Mouse (Mus musculus) colon, adult 2 months (tissue): ENCODE results near the gene Eaf1. TPM values are rescaled to one million over a fixed set of nuclear protein-coding genes. Genes with fewer than 3 reads are reported as not detected.

ENCODE experiments used
- polyA plus RNA-seq: library from polyadenylated mRNA; depleted of rRNA; stranded (reverse); fragments of >200 nt; gene quantifications from 2 replicates; pipeline ENCODE4 v1.2.3, GENCODE M21; 2012; rRNA removed

Gene Eaf1
- polyA plus RNA-seq: 30.4 and 34.3 TPM in 2 replicates

DNA sequence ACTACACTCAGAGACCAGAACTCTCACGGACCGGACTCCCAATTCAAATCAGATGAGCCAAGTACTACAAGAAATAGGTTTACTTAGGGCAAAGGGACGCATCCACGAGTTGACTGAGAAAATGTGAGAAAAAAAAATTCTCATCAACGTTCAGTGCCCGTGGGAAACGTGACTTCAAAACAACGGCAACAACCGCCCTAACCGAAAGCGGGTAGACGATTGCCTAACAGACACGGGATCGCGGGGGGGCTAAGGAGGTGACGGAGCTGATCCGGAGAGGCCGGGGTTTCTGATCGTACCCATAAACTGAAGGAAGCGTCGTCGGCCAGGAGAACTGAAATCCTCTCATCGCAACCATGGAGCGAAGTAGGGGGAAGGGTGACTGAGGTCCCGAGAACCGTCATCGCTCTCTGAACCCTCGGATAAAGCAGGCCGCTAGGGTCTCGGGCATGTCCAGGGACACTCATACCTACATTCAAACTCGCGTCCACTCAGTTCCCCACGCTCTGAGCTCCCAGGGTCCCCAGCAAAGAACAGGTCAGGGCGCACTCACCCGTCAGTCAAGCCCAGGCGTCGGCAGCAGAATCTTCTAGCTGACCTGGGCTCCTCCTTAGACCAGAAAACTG, at the start of gene Eaf1:
Eaf1 (plus strand) TSS at position 51 of the 626 bp plus-strand sequence.

DNA sequence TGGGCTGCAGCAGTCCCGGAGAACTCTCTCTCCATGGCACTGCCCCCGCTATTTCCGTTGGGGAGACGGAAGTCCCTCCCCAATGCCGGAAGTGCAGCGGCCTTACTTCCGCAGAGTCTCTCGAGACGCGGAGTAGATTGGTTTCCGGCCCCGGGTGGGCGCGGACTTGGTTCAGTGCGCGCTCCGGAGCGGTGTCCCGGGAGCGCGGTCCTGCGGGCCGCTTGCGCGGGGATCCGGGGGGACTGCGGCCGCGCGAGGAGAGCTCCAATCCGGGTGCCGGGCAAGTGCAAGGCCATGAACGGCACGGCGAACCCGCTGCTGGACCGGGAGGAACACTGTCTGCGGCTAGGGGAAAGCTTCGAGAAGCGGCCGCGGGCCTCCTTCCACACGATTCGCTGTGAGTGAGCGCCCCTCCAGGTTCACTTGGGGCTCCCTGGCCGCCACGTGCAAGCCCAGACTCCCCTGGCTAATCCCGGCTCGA, 816 bp downstream of the Eaf1 start, which contains the start of gene Mettl6:
Mettl6 (minus strand) TSS at position 66 of the 481 bp plus-strand sequence.

Other genes starting within 250 kb of the Eaf1 start
- 3.9 and 4.5 TPM in 2 replicates for gene Phf7, start 243.1 kb upstream of the Eaf1 start, polyA plus RNA-seq
- 29.8 and 39.0 TPM in 2 replicates for gene Bap1, start 242.9 kb upstream of the Eaf1 start, polyA plus RNA-seq
- 0.35 and 0.47 TPM in 2 replicates for gene Dnah1, start 170.5 kb upstream of the Eaf1 start, polyA plus RNA-seq
- 9.4 and 9.9 TPM in 2 replicates for gene Capn7, start 157.8 kb upstream of the Eaf1 start, polyA plus RNA-seq
- 7.5 and 8.6 TPM in 2 replicates for gene Sh3bp5, start 58.3 kb upstream of the Eaf1 start, polyA plus RNA-seq
- gene Mettl6, start 641 bp downstream of the Eaf1 start, polyA plus RNA-seq: 3.0 and 3.8 TPM in 2 replicates
- 1.4 and 1.8 TPM in 2 replicates for gene Colq, start 96.9 kb downstream of the Eaf1 start, polyA plus RNA-seq
- 0.38 TPM in 1 of 2 replicates, not detected in the other for gene Gm49387, start 146.5 kb downstream of the Eaf1 start, polyA plus RNA-seq
- gene Btd, start 146.6 kb downstream of the Eaf1 start, polyA plus RNA-seq: 12.2 and 16.1 TPM in 2 replicates
- gene Hacl1, start 146.9 kb downstream of the Eaf1 start, polyA plus RNA-seq: 2.9 and 4.6 TPM in 2 replicates